Mouse (Mus musculus) E14TG2a.4 (cell line): ENCODE measurements at regions not wholly inside any gene's neighbourhood (a gene's known extent, or its start where the extent isn't known, plus 50 kb on each side); places are given as distances from the start of the nearest gene placed in this dataset.

Source experiments
- CTCF ChIP-seq: conservative IDR thresholded peaks from 2 replicates; pipeline ENCODE4 v1.5.1; 2014; ENCODE audit warnings: low read length
- NANOG ChIP-seq: IDR thresholded peaks from 2 replicates; pipeline ENCODE4 v1.6.1; 2014; ENCODE audit warnings: borderline replicate concordance, low read length, mixed read lengths
- POU5F1 ChIP-seq: IDR thresholded peaks from 2 replicates; pipeline ENCODE4 v1.6.1; 2014; ENCODE audit warnings: low read length, borderline replicate concordance

DNA sequence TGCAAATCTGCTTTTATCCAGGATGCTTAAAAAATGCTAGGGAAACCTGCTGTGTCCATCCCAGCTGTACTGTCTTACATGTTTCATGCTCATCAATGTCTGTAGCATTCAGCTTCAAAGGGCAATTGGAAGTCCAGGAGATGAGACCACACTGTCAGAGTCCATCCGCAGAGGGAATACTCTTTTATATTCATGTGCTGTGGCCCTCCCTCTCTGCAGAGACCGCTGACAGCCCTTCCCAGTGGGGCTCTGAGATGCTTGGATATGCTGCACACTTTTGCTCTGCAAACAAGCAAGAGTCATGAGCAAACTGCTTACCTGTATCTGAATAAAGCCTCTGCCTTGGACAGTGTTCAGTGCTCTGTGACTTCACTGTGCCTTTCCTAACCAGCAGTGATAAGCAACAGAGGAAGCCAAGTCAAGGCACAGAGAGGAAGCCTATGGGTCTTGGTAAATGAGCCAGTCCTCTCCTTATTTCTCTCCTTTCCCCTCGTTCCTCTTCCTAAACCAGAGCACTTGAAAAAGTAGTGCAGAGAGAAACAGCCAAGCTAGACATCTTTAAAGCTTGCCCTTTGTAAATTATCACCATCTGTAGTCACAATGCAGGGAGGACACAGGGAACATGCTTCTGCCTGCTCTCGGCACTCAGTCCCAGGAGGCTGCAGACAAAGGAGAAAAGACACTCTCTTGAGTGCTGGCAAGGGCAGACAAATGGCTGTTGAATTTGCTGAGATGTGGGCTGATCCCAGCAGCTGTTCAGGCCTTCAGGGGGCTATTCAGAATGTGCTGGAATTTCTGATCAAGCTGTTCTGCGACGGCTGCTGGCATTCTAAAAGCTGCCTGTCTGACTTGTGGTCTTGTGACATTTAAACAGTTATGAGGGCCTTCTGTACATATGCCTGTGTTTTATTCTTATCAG, 136.2 kb upstream of the Ghitm start:
- TF ChIP-seq CTCF (no peak), NANOG (no peak), POU5F1 (no peak)
